Mouse (Mus musculus) thymus, adult 2 months (tissue): ENCODE measurements around the gene Cttnbp2.

Experiments
- CTCF ChIP-seq: fragments of 200-500 bp; IDR thresholded peaks from 2 replicates; pipeline ENCODE4 v1.5.1; 2012; ENCODE audit warnings: mild to moderate bottlenecking, control low read depth, low read length, moderate library complexity, borderline replicate concordance; ENCODE audit not compliant: control insufficient read depth, poor library complexity, insufficient read depth; ENCODE audit errors: extremely low read depth
- POLR2A ChIP-seq: fragments of 200-500 bp; IDR thresholded peaks from 2 replicates; pipeline ENCODE4 v1.6.1; 2012; ENCODE audit warnings: mild to moderate bottlenecking, low read length, control low read depth, moderate library complexity; ENCODE audit not compliant: control insufficient read depth, poor library complexity, insufficient read depth; ENCODE audit errors: extremely low read depth

DNA sequence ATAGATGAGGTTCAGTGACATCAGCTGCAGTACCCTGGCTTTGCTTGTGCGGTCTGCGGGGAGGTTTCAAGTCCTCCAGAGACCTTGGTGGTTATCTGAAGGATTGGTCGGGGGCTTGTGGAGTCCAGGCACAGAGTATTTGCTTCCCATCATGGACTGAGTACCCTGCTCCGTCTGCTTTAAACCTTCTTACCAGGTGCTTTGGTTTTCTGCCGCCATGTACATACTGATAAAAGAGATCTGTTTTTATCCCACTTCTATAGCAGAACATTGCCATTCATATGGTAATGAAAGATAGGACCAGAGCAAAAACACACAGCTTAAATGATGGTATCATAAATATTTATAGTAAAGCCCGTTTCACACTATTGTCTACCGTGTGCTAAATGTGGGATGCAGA, 67.7 kb downstream of the Cttnbp2 start:
- TF ChIP-seq CTCF, result no peak
- no peak for TF ChIP-seq POLR2A
